Mouse (Mus musculus) spleen, adult 2 months (tissue): ENCODE measurements around the gene Hrh1.

Source experiments
- CTCF ChIP-seq: fragments of 200-500 bp; IDR thresholded peaks from 2 replicates; pipeline ENCODE4 v1.5.1; 2011; ENCODE audit warnings: mild to moderate bottlenecking, inconsistent platforms; ENCODE audit not compliant: insufficient read depth, insufficient read length, insufficient replicate concordance; ENCODE audit errors: extremely low read depth
- POLR2A ChIP-seq: fragments of 200-500 bp; IDR thresholded peaks from 2 replicates; pipeline ENCODE4 v1.6.1; 2011; ENCODE audit warnings: low read depth, low read length, inconsistent platforms

DNA sequence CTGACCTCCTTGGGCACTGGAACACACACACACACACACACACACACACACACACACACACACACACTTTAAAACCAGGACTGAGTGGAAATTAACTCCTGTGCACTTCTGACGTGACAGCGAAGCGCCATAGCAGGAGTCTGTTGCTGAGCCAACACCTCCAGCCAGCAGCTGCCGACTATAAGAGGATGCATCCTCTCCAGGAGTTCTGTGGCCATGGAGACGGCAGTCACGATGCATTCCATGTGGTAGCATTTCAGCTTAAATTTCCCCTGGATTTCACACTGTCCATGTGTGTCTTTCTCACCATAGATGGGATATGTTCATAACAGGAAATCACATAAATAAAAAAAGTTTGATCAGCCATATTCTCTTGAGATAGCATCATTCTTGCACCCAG, 30.1 kb upstream of the Hrh1 start:
- TF ChIP-seq CTCF (no peak), POLR2A (no peak)
